Mouse (Mus musculus): ENCODE measurements at regions not wholly inside any gene's neighbourhood (a gene's known extent, or its start where the extent isn't known, plus 50 kb on each side); places are given as distances from the start of the nearest gene placed in this dataset.

DNA sequence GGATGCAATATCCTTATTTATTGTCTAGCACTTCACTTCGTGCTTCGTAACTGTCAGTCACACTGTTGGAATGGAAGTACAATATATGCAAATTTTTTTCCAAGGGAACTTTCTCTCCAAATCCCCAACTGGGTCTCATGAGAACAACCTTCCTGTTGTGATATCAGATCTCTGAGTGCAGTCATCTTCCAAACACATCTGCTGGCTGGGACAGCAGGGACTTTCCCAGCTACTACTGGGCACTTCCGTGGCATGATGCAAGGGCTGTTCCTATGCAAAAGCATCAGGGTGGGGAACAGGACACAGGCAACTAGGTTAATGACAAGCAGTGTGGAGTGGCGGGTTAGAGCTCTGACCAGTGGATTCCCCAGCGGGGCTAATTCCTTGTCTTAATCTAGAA is 73.4 kb upstream of the Arntl start:
- no peak for TF ChIP-seq CTCF (IDR thresholded peaks at IDR 0.05; ENCODE audit: low read depth)
- TF ChIP-seq EP300 (IDR thresholded peaks at IDR 0.05; ENCODE audit: low read depth), result no peak

Measured in liver, postnatal 0 days (tissue).